In genomic region chr1:105462695-105463094, GRCm38 (mm10) we compare ENCODE assay signal across 19 mouse cellular contexts.
DNase-seq lines count a peak whose midpoint lies in the region; ATAC-seq lines count a peak whose summit lies in the region.
"Had no signal": no experiment of that assay in that cellular context is flagged by ENCODE, and none has a peak within 500 bp of the region (broad histone marks: within the 10 kb centered on the region; RNA-seq: fewer than 3 reads in every experiment).

No protein-coding gene starts in this region.

- H3K4me1 ChIP-seq in forebrain, embryonic 11.5 days (replicated peaks; ENCODE audit: control insufficient read depth, insufficient read depth, low read length), result no peaks in the 10 kb centered on the region
- no peaks in the 10 kb centered on the region for H3K4me1 ChIP-seq in hindbrain, embryonic 11.5 days (replicated peaks; ENCODE audit: control insufficient read depth, insufficient read depth, low read length)
- H3K4me1 ChIP-seq: embryonic facial prominence, embryonic 13.5 days; embryonic facial prominence, embryonic 15.5 days; forebrain, embryonic 10.5 days; forebrain, embryonic 13.5 days; forebrain, embryonic 15.5 days had no signal

- no peaks in the 10 kb centered on the region for H3K36me3 ChIP-seq in forebrain, embryonic 11.5 days (ENCODE audit: control insufficient read depth, insufficient read depth, low read length)
- no peaks in the 10 kb centered on the region for H3K36me3 ChIP-seq in hindbrain, embryonic 11.5 days (ENCODE audit: control insufficient read depth, insufficient read depth, low read length)
- H3K36me3 ChIP-seq: embryonic facial prominence, embryonic 13.5 days; embryonic facial prominence, embryonic 15.5 days; forebrain, embryonic 10.5 days; forebrain, embryonic 15.5 days had no signal

- no peaks in the 10 kb centered on the region for H3K9me3 ChIP-seq in forebrain, embryonic 11.5 days (ENCODE audit: control insufficient read depth, low read length)
- H3K9me3 ChIP-seq in hindbrain, embryonic 11.5 days (ENCODE audit: control insufficient read depth, low read length), result no peaks in the 10 kb centered on the region
- H3K9me3 ChIP-seq: embryonic facial prominence, embryonic 13.5 days; embryonic facial prominence, embryonic 15.5 days; forebrain, embryonic 10.5 days; forebrain, embryonic 13.5 days; forebrain, embryonic 15.5 days had no signal

- 82% methylated on average over 1 of the region's 1 CpGs for WGBS in forebrain, embryonic 11.5 days
- 85% methylated on average over 1 of the region's 1 CpGs for WGBS in hindbrain, embryonic 11.5 days

- H3K27me3 ChIP-seq in forebrain, embryonic 11.5 days (ENCODE audit: control insufficient read depth, insufficient read depth, low read length), result no peaks in the 10 kb centered on the region
- no peaks in the 10 kb centered on the region for H3K27me3 ChIP-seq in hindbrain, embryonic 11.5 days (ENCODE audit: control insufficient read depth, insufficient read depth, low read length)
- H3K27me3 ChIP-seq: embryonic facial prominence, embryonic 13.5 days; embryonic facial prominence, embryonic 15.5 days; forebrain, embryonic 13.5 days; forebrain, embryonic 15.5 days had no signal

- ATAC-seq in forebrain, embryonic 11.5 days (replicated peaks; ENCODE audit: low FRiP score), result no peak
- ATAC-seq in hindbrain, embryonic 11.5 days (ENCODE audit: low FRiP score), result no peak
- ATAC-seq: forebrain, embryonic 13.5 days; forebrain, embryonic 15.5 days; forebrain, postnatal 0 days had no signal

- no peak overlapping the region for H3K4me3 ChIP-seq in forebrain, embryonic 11.5 days (ENCODE audit: low read depth, low read length)
- no peak overlapping the region for H3K4me3 ChIP-seq in hindbrain, embryonic 11.5 days (ENCODE audit: low read depth, low read length)
- H3K4me3 ChIP-seq: embryonic facial prominence, embryonic 13.5 days; embryonic facial prominence, embryonic 15.5 days; erythroblast, embryonic 14.5 days; forebrain, embryonic 10.5 days; forebrain, embryonic 13.5 days; forebrain, embryonic 15.5 days had no signal

- peak; percentile 36 for DNase-seq in cerebellum, adult 11-12 months
- DNase-seq in cerebellum, postnatal 36 days, result no peak
- peak; percentile 80 for DNase-seq in brain, adult 2 months (ENCODE audit: low read depth, low spot score)
- peak; percentile 33 for DNase-seq in cerebellum, adult 8-10 months
- DNase-seq in cerebellum, adult 9-11 months, result peak; percentile 53
- DNase-seq in adipocyte (ENCODE audit: low spot score), result no peak
- no peak for DNase-seq in forebrain, embryonic 11.5 days (ENCODE audit: low spot score)
- no peak for DNase-seq in hindbrain, embryonic 11.5 days (ENCODE audit: low spot score)
- DNase-seq: adrenal gland, adult 8-10 months; adrenal gland, postnatal 14 days; adrenal gland, postnatal 36 days; embryo, embryonic 11 days; forebrain, postnatal 0 days had no signal

- H3K9ac ChIP-seq in forebrain, embryonic 11.5 days (ENCODE audit: low read length), result no peak overlapping the region
- no peak overlapping the region for H3K9ac ChIP-seq in hindbrain, embryonic 11.5 days (ENCODE audit: low read depth, low read length)
- H3K9ac ChIP-seq: embryonic facial prominence, embryonic 13.5 days; embryonic facial prominence, embryonic 15.5 days; forebrain, embryonic 13.5 days; forebrain, embryonic 15.5 days; forebrain, postnatal 0 days had no signal

- no peak overlapping the region for H3K4me2 ChIP-seq in forebrain, embryonic 11.5 days (ENCODE audit: low read depth, low read length, severe bottlenecking)
- no peak overlapping the region for H3K4me2 ChIP-seq in hindbrain, embryonic 11.5 days (replicated peaks; ENCODE audit: low read depth, low read length)
- H3K4me2 ChIP-seq: embryonic facial prominence, embryonic 13.5 days; embryonic facial prominence, embryonic 15.5 days; forebrain, embryonic 13.5 days; forebrain, embryonic 15.5 days had no signal

- H3K27ac ChIP-seq in forebrain, embryonic 11.5 days (ENCODE audit: low read depth, low read length), result no peak overlapping the region
- no peak overlapping the region for H3K27ac ChIP-seq in hindbrain, embryonic 11.5 days (ENCODE audit: low read depth, low read length)
- H3K27ac ChIP-seq: embryonic facial prominence, embryonic 13.5 days; embryonic facial prominence, embryonic 15.5 days; forebrain, embryonic 10.5 days; forebrain, embryonic 13.5 days; forebrain, embryonic 15.5 days had no signal

Comparison
In these comparisons a context has a peak if more than half of its experiments do, and no peak if none do; other contexts are left out.
1. DNase-seq: peak in cerebellum, adult 11-12 months (single experiment), brain, adult 2 months (single experiment), cerebellum, adult 8-10 months (single experiment) and cerebellum, adult 9-11 months (single experiment); none in cerebellum, postnatal 36 days (0 of 2), adipocyte (single experiment), forebrain, embryonic 11.5 days (single experiment) and hindbrain, embryonic 11.5 days (single experiment).